Mouse (Mus musculus): ENCODE data around the gene Kdsr. TPM values are rescaled to one million over a fixed set of nuclear protein-coding genes. Genes with fewer than 3 reads are reported as not detected.

The Kdsr gene
- 10.6 and 11.8 TPM in 2 replicates for polyA plus RNA-seq (2016; fragmentation: Nextera tagmentation; extraction: Ambion mirVana)

- Histone ChIP-seq H3K4me2 (replicated peaks) (peak within 1 kb of the TSS; percentile 94), H3K27ac (peak within 1 kb of the TSS; percentile 90), H3K4me1 (peaks cover 13% of the 10 kb centered on the region), H3K27me3 (no peaks in the 10 kb centered on the region), H3K9me3 (replicated peaks) (no peaks in the 10 kb centered on the region), H3K4me3 (peak within 1 kb of the TSS; percentile 57), H3K36me3 (no peaks in the 10 kb centered on the region), H3K9ac (peak within 1 kb of the TSS; percentile 79)
- WGBS, result 3% methylated on average over 51 of the region's 51 CpGs
- ATAC-seq (ENCODE audit: low FRiP score), result peak; percentile 99
Measured at GRCm38 (mm10) chr1:106759572-106760435, at the start of gene Kdsr. Gene Kdsr (minus strand): TSS chr1:106759727.

GRCm38 (mm10) chr1:106799931-106800330, 40.4 kb upstream of the Kdsr start:
- 82% methylated on average over 3 of the region's 3 CpGs for WGBS
- Histone ChIP-seq H3K4me1 (peaks cover 9% of the 10 kb centered on the region), H3K36me3 (no peaks in the 10 kb centered on the region), H3K4me2 (replicated peaks) (no peak overlapping the region), H3K9ac (no peak overlapping the region), H3K27ac (no peak overlapping the region), H3K9me3 (replicated peaks) (no peaks in the 10 kb centered on the region), H3K27me3 (no peaks in the 10 kb centered on the region), H3K4me3 (no peak overlapping the region)
- no peak for ATAC-seq (ENCODE audit: low FRiP score)

- Histone ChIP-seq H3K4me2 (replicated peaks) (no peak overlapping the region), H3K27ac (no peak overlapping the region), H3K4me1 (peaks cover 13% of the 10 kb centered on the region), H3K27me3 (no peaks in the 10 kb centered on the region), H3K9ac (no peak overlapping the region), H3K4me3 (no peak overlapping the region), H3K36me3 (no peaks in the 10 kb centered on the region), H3K9me3 (replicated peaks) (no peaks in the 10 kb centered on the region)
- no peak for ATAC-seq (ENCODE audit: low FRiP score)
- WGBS, result 59% methylated on average over 1 of the region's 1 CpGs
Measured at GRCm38 (mm10) chr1:106799406-106799805, 39.9 kb upstream of the Kdsr start.

- Histone ChIP-seq H3K27me3 (no peaks in the 10 kb centered on the region), H3K9me3 (replicated peaks) (no peaks in the 10 kb centered on the region), H3K27ac (no peak overlapping the region), H3K4me3 (peak overlapping the region; percentile 100), H3K9ac (no peak overlapping the region), H3K4me2 (replicated peaks) (peak overlapping the region; percentile 62), H3K4me1 (peaks cover 19% of the 10 kb centered on the region), H3K36me3 (no peaks in the 10 kb centered on the region)
- WGBS, result 64% methylated on average over 7 of the region's 7 CpGs
- peak; percentile 38 for ATAC-seq (ENCODE audit: low FRiP score)
Measured at GRCm38 (mm10) chr1:106796987-106797779, 37.7 kb upstream of the Kdsr start.

GRCm38 (mm10) chr1:106796542-106796924, 37.0 kb upstream of the Kdsr start, which contains the start of gene Vps4b:
Gene Vps4b (minus strand): TSS chr1:106796728.
- H3K9me3 ChIP-seq (replicated peaks), result no peaks in the 10 kb centered on the region
- no peaks in the 10 kb centered on the region for H3K27me3 ChIP-seq
- H3K27ac ChIP-seq, result peak within 1 kb of the TSS; percentile 90
- peaks cover 19% of the 10 kb centered on the region for H3K4me1 ChIP-seq
- H3K36me3 ChIP-seq, result 0 out of 2 replicates have a peak, but pooled peaks cover 3% of the 10 kb centered on the region
- under 1% methylated on average over 23 of the region's 23 CpGs for WGBS
- H3K9ac ChIP-seq, result peak within 1 kb of the TSS; percentile 96
- H3K4me3 ChIP-seq, result peak within 1 kb of the TSS; percentile 100
- peak within 1 kb of the TSS; percentile 62 for H3K4me2 ChIP-seq (replicated peaks)
- peak; percentile 99 for ATAC-seq (ENCODE audit: low FRiP score)

GRCm38 (mm10) chr1:106795634-106796541, 36.4 kb upstream of the Kdsr start:
- ATAC-seq (ENCODE audit: low FRiP score), result peak; percentile 92
- H3K36me3 ChIP-seq, result 0 out of 2 replicates have a peak, but pooled peaks cover 3% of the 10 kb centered on the region
- H3K4me2 ChIP-seq (replicated peaks), result peak overlapping the region; percentile 62
- H3K27me3 ChIP-seq, result no peaks in the 10 kb centered on the region
- peak overlapping the region; percentile 100 for H3K4me3 ChIP-seq
- H3K9me3 ChIP-seq (replicated peaks), result no peaks in the 10 kb centered on the region
- H3K27ac ChIP-seq, result peak overlapping the region; percentile 90
- H3K9ac ChIP-seq, result peak overlapping the region; percentile 96
- peaks cover 19% of the 10 kb centered on the region for H3K4me1 ChIP-seq
- 3% methylated on average over 51 of the region's 51 CpGs for WGBS

GRCm38 (mm10) chr1:106774896-106775295, 15.4 kb upstream of the Kdsr start:
- Histone ChIP-seq H3K9ac (no peak overlapping the region), H3K36me3 (peaks cover 66% of the 10 kb centered on the region), H3K9me3 (replicated peaks) (no peaks in the 10 kb centered on the region), H3K4me3 (no peak overlapping the region), H3K27ac (no peak overlapping the region), H3K27me3 (no peaks in the 10 kb centered on the region), H3K4me1 (no peaks in the 10 kb centered on the region), H3K4me2 (replicated peaks) (no peak overlapping the region)
- no peak for ATAC-seq (ENCODE audit: low FRiP score)
- 91% methylated on average over 4 of the region's 4 CpGs for WGBS

- Histone ChIP-seq H3K9ac (no peak overlapping the region), H3K4me1 (no peaks in the 10 kb centered on the region), H3K9me3 (replicated peaks) (no peaks in the 10 kb centered on the region), H3K27ac (no peak overlapping the region), H3K36me3 (peaks cover 62% of the 10 kb centered on the region), H3K4me2 (replicated peaks) (no peak overlapping the region), H3K27me3 (no peaks in the 10 kb centered on the region), H3K4me3 (no peak overlapping the region)
- no peak for ATAC-seq (ENCODE audit: low FRiP score)
- 95% methylated on average over 9 of the region's 9 CpGs for WGBS
Measured at GRCm38 (mm10) chr1:106774092-106774491, 14.6 kb upstream of the Kdsr start.

GRCm38 (mm10) chr1:106768773-106769172, 9.2 kb upstream of the Kdsr start:
- ATAC-seq (ENCODE audit: low FRiP score), result no peak
- Histone ChIP-seq H3K27me3 (no peaks in the 10 kb centered on the region), H3K36me3 (peaks cover 55% of the 10 kb centered on the region), H3K4me3 (no peak overlapping the region), H3K9ac (no peak overlapping the region), H3K4me2 (replicated peaks) (no peak overlapping the region), H3K27ac (no peak overlapping the region), H3K4me1 (no peaks in the 10 kb centered on the region), H3K9me3 (replicated peaks) (no peaks in the 10 kb centered on the region)

GRCm38 (mm10) chr1:106765771-106766170, 6.2 kb upstream of the Kdsr start:
- Histone ChIP-seq H3K36me3 (peaks cover 37% of the 10 kb centered on the region), H3K4me2 (replicated peaks) (no peak overlapping the region), H3K27me3 (no peaks in the 10 kb centered on the region), H3K4me1 (no peaks in the 10 kb centered on the region), H3K27ac (no peak overlapping the region), H3K9me3 (replicated peaks) (no peaks in the 10 kb centered on the region), H3K9ac (no peak overlapping the region), H3K4me3 (no peak overlapping the region)
- 95% methylated on average over 8 of the region's 8 CpGs for WGBS
- ATAC-seq (ENCODE audit: low FRiP score), result no peak

- H3K9ac ChIP-seq, result no peak overlapping the region
- no peaks in the 10 kb centered on the region for H3K27me3 ChIP-seq
- 91% methylated on average over 2 of the region's 2 CpGs for WGBS
- H3K4me3 ChIP-seq, result no peak overlapping the region
- H3K27ac ChIP-seq, result no peak overlapping the region
- no peak overlapping the region for H3K4me2 ChIP-seq (replicated peaks)
- no peak for ATAC-seq (ENCODE audit: low FRiP score)
- H3K9me3 ChIP-seq (replicated peaks), result no peaks in the 10 kb centered on the region
- H3K36me3 ChIP-seq, result peaks cover 30% of the 10 kb centered on the region
- no peaks in the 10 kb centered on the region for H3K4me1 ChIP-seq
Measured at GRCm38 (mm10) chr1:106764846-106765245, 5.3 kb upstream of the Kdsr start.

Data from hindbrain, embryonic 12.5 days (tissue).